Mouse (Mus musculus): ENCODE measurements around the gene Lrrc51.

- TF ChIP-seq CTCF (conservative IDR thresholded peaks at IDR 0.05; ENCODE audit: low read length) (no peak), POU5F1 (IDR thresholded peaks at IDR 0.05; ENCODE audit: borderline replicate concordance, low read length) (no peak), NANOG (IDR thresholded peaks at IDR 0.05; ENCODE audit: borderline replicate concordance, low read length) (no peak)
These were observed 23.2 kb upstream of the Lrrc51 start for GRCm38 (mm10) chr7:101956911-101957310.

Measured in E14TG2a.4 (cell line).